Mouse (Mus musculus) stomach, postnatal 0 days (tissue): Measurements from ENCODE around the gene Trim44.

Experiments
- CTCF ChIP-seq: IDR thresholded peaks from 2 replicates; pipeline ENCODE4 v1.5.1; 2016; ENCODE audit warnings: antibody characterized with exemption, low read depth, mild to moderate bottlenecking, moderate library complexity
- EP300 ChIP-seq: optimal IDR thresholded peaks from 2 replicates; pipeline ENCODE3; 2016; ENCODE audit warnings: antibody characterized with exemption

- TF ChIP-seq CTCF (no peak), EP300 (no peak)
Observed at GRCm38 (mm10) chr2:102410615-102411014, 3.0 kb upstream of the Trim44 start.
